9 mouse cellular contexts compared by ENCODE assay signal in genomic region chr8:45236164-45236912, GRCm38 (mm10). TPM values are rescaled to one million over a fixed set of nuclear protein-coding genes. Genes with fewer than 3 reads are reported as not detected.
DNase-seq lines count a peak whose midpoint lies in the region; ATAC-seq and TF ChIP-seq lines count a peak whose summit lies in the region.
"Had no signal": no experiment of that assay in that cellular context is flagged by ENCODE, and none has a peak within 500 bp of the region (broad histone marks: within the 10 kb centered on the region; RNA-seq: fewer than 3 reads in every experiment).

No protein-coding gene starts in this region.

- no peak for TF ChIP-seq EP300 in heart, adult 2 months (IDR thresholded peaks at IDR 0.05; ENCODE audit: insufficient read depth, low read depth, low read length)

- ATAC-seq in limb, embryonic 12.5 days (ENCODE audit: insufficient number of reproducible peaks, insufficient read depth, low FRiP score, low TSS enrichment, low read depth), result peak; percentile 76; the same call in 1 of the 2 replicates
- ATAC-seq in midbrain, postnatal 0 days (ENCODE audit: low FRiP score), result peak; percentile 78

- no peak overlapping the region for H3K27ac ChIP-seq in heart, adult 2 months
- no peak overlapping the region for H3K27ac ChIP-seq in kidney, adult 2 months (ENCODE audit: insufficient read depth, low read depth, low read length)
- no peak overlapping the region for H3K27ac ChIP-seq in limb, embryonic 12.5 days
- no peak overlapping the region for H3K27ac ChIP-seq in midbrain, postnatal 0 days (ENCODE audit: low read depth, low read length)

- H3K36me3 ChIP-seq in heart, adult 2 months (ENCODE audit: control insufficient read depth, insufficient read depth, low read length), result no peaks in the 10 kb centered on the region
- H3K36me3 ChIP-seq in kidney, adult 2 months (ENCODE audit: control insufficient read depth, insufficient read depth, low read length), result no peaks in the 10 kb centered on the region
- H3K36me3 ChIP-seq in limb, embryonic 12.5 days, result no peaks in the 10 kb centered on the region
- H3K36me3 ChIP-seq in midbrain, postnatal 0 days (ENCODE audit: insufficient read depth, low read length), result no peaks in the 10 kb centered on the region

- no peak for TF ChIP-seq POLR2A in heart, adult 2 months (IDR thresholded peaks at IDR 0.05; ENCODE audit: insufficient read depth, low read depth, low read length)
- no peak for TF ChIP-seq POLR2A in kidney, adult 2 months (IDR thresholded peaks at IDR 0.05; ENCODE audit: low read depth, low read length)

- no peak overlapping the region for H3K4me3 ChIP-seq in heart, adult 2 months
- H3K4me3 ChIP-seq in kidney, adult 2 months (ENCODE audit: insufficient read depth, low read depth, low read length), result no peak overlapping the region
- H3K4me3 ChIP-seq in limb, embryonic 12.5 days (replicated peaks), result no peak overlapping the region; the same call in 1 of the 2 replicates
- H3K4me3 ChIP-seq in midbrain, postnatal 0 days (ENCODE audit: low read depth, low read length), result peak overlapping the region; percentile 17; the same call in 1 of the 2 replicates

- peak; percentile 80 for TF ChIP-seq CTCF in heart, adult 2 months (IDR thresholded peaks at IDR 0.05)
- TF ChIP-seq CTCF in kidney, adult 2 months (conservative IDR thresholded peaks at IDR 0.05; ENCODE audit: insufficient read depth, insufficient read length, low read depth, low read length), result peak; percentile 69
- TF ChIP-seq CTCF in midbrain, postnatal 0 days (IDR thresholded peaks at IDR 0.05), result peak; percentile 86

- H3K4me2 ChIP-seq in limb, embryonic 12.5 days, result peak overlapping the region; percentile 47
- H3K4me2 ChIP-seq in midbrain, postnatal 0 days (ENCODE audit: low read depth, low read length, poor library complexity, severe bottlenecking), result peak overlapping the region; percentile 44

- no peak overlapping the region for H3K9ac ChIP-seq in heart, adult 2 months (ENCODE audit: low read depth, low read length)
- no peak overlapping the region for H3K9ac ChIP-seq in limb, embryonic 12.5 days (replicated peaks)
- H3K9ac ChIP-seq in midbrain, postnatal 0 days (replicated peaks; ENCODE audit: low read length, poor library complexity, severe bottlenecking), result peak overlapping the region; percentile 46; the same call in 1 of the 2 replicates

- 30% methylated on average over 14 of the region's 14 CpGs for WGBS in heart, adult 2 months
- WGBS in kidney, adult 2 months, result 20% methylated on average over 14 of the region's 14 CpGs
- WGBS in limb, embryonic 12.5 days, result 16% methylated on average over 14 of the region's 14 CpGs
- 16% methylated on average over 14 of the region's 14 CpGs for WGBS in midbrain, postnatal 0 days

- H3K27me3 ChIP-seq in heart, adult 2 months (ENCODE audit: control insufficient read depth, insufficient read depth, low read length), result no peaks in the 10 kb centered on the region
- H3K27me3 ChIP-seq in kidney, adult 2 months (replicated peaks; ENCODE audit: control insufficient read depth, insufficient read depth, low read length), result no peaks in the 10 kb centered on the region
- H3K27me3 ChIP-seq in limb, embryonic 12.5 days, result no peaks in the 10 kb centered on the region
- no peaks in the 10 kb centered on the region for H3K27me3 ChIP-seq in midbrain, postnatal 0 days (ENCODE audit: insufficient read depth, low read length)
- H3K27me3 ChIP-seq: megakaryocyte, embryonic 14.5 days had no signal

- no peaks in the 10 kb centered on the region for H3K9me3 ChIP-seq in limb, embryonic 12.5 days
- H3K9me3 ChIP-seq in midbrain, postnatal 0 days (ENCODE audit: low read length), result no peaks in the 10 kb centered on the region
- H3K9me3 ChIP-seq: megakaryocyte, embryonic 14.5 days had no signal

- no peaks in the 10 kb centered on the region for H3K4me1 ChIP-seq in heart, adult 2 months (ENCODE audit: control insufficient read depth, insufficient read depth, low read length)
- H3K4me1 ChIP-seq in kidney, adult 2 months (ENCODE audit: control insufficient read depth, insufficient read depth, low read length), result no peaks in the 10 kb centered on the region
- peaks cover 8% of the 10 kb centered on the region; the same call in 1 of the 2 replicates for H3K4me1 ChIP-seq in limb, embryonic 12.5 days (replicated peaks)
- 0 out of 2 replicates have a peak, but pooled peaks cover 2% of the 10 kb centered on the region for H3K4me1 ChIP-seq in midbrain, postnatal 0 days (ENCODE audit: insufficient read depth, low read length)
- H3K4me1 ChIP-seq: megakaryocyte, embryonic 14.5 days had no signal

- intact Hi-C loops in heart, adult 2 months (cut with DNase I), result no loop called here
- intact Hi-C loops in heart, postnatal 25 days (cut with DNase I), result loop anchor here (1.0 kb wide), 1 partner anchor 168 kb away; no protein-coding TSS in a partner anchor

- peak; percentile 14 to 28 for DNase-seq in heart, adult 2 months
- DNase-seq in heart, postnatal 25 days (ENCODE audit: low spot score), result no peak
- peak; percentile 31 to 62 for DNase-seq in cerebellum, postnatal 25 days
- peak; percentile 23 to 55 for DNase-seq in gastrocnemius, postnatal 4 days (ENCODE audit: low spot score in 2 of 2)
- DNase-seq in kidney, adult 2 months, result peak; percentile 33
- peak; percentile 89 for DNase-seq in midbrain, postnatal 0 days (ENCODE audit: low spot score)
- DNase-seq in urinary bladder, postnatal 36 days (ENCODE audit: low spot score in 2 of 2), result peak; percentile 16 to 22

- no peaks in the 10 kb centered on the region for H3K79me2 ChIP-seq in heart, adult 2 months (replicated peaks; ENCODE audit: control insufficient read depth, insufficient read depth, low read length)

RNA-seq across cellular contexts. Expression of gene F11, which starts 25.5 kb away (rescaled TPM):
- total RNA-seq in heart, adult 2 months (2021), result not detected
- not detected in 2 replicates for polyA plus RNA-seq in heart, adult 2 months (2012; rRNA removed)
- not detected for total RNA-seq in heart, postnatal 25 days (2021)
- under 1 TPM in 1 of 2 experiments, not detected in 1; 0.34 TPM for total RNA-seq in gastrocnemius, postnatal 4 days (2021)
- polyA plus RNA-seq in kidney, adult 2 months (2012; rRNA removed), result not detected in 2 replicates
- not detected in 2 replicates for polyA plus RNA-seq in limb, embryonic 12.5 days (2016; fragmentation: Nextera tagmentation; extraction: Ambion mirVana)
- total RNA-seq in midbrain, postnatal 0 days (2014; rRNA removed), result not detected in 2 replicates
- not detected in 2 replicates for polyA plus RNA-seq in midbrain, postnatal 0 days (2015; fragmentation: Nextera tagmentation; extraction: Ambion mirVana)

RNA-seq across cellular contexts. Expression of gene Klkb1, which starts 58.3 kb away (rescaled TPM):
- total RNA-seq in heart, adult 2 months (2021), result not detected
- polyA plus RNA-seq in heart, adult 2 months (2012; rRNA removed), result 0.04 TPM in 1 of 2 replicates, not detected in the other
- not detected for total RNA-seq in heart, postnatal 25 days (2021)
- total RNA-seq in gastrocnemius, postnatal 4 days (2021), result under 1 TPM in 1 of 2 experiments, not detected in 1; 0.23 TPM
- polyA plus RNA-seq in kidney, adult 2 months (2012; rRNA removed), result 1.1 and 1.3 TPM in 2 replicates
- polyA plus RNA-seq in limb, embryonic 12.5 days (2016; fragmentation: Nextera tagmentation; extraction: Ambion mirVana), result not detected in 2 replicates
- under 0.01 TPM in 1 of 2 replicates, not detected in the other for total RNA-seq in midbrain, postnatal 0 days (2014; rRNA removed)
- 0.02 and 0.04 TPM in 2 replicates for polyA plus RNA-seq in midbrain, postnatal 0 days (2015; fragmentation: Nextera tagmentation; extraction: Ambion mirVana)
